Mouse (Mus musculus) erythroblast, embryonic 14.5 days (primary cell): Measurements from ENCODE around the gene Zfp827. TPM values are rescaled to one million over a fixed set of nuclear protein-coding genes. Genes with fewer than 3 reads are reported as not detected.

Source experiments
- H3K27me3 ChIP-seq: 2 replicates; pipeline ENCODE4 v1.6.1; 2012; ENCODE audit warnings: inconsistent platforms; ENCODE audit not compliant: control insufficient read depth
- H3K36me3 ChIP-seq: 2 replicates; pipeline ENCODE4 v1.6.1; 2012; ENCODE audit warnings: mild to moderate bottlenecking, inconsistent platforms; ENCODE audit not compliant: control insufficient read depth
- H3K4me1 ChIP-seq: 2 replicates; pipeline ENCODE4 v1.6.1; 2012; ENCODE audit warnings: inconsistent platforms; ENCODE audit not compliant: control insufficient read depth
- H3K4me3 ChIP-seq: replicated peaks from 2 replicates; pipeline ENCODE3; 2012; ENCODE audit warnings: moderate library complexity, mild to moderate bottlenecking, inconsistent platforms
- H3K9me3 ChIP-seq: 2 replicates; pipeline ENCODE4 v1.6.1; 2012; ENCODE audit warnings: low read length, inconsistent platforms, mixed read lengths; ENCODE audit not compliant: control insufficient read depth
- GATA1 ChIP-seq: IDR thresholded peaks from 2 replicates; pipeline ENCODE4 v1.6.1; 2012; ENCODE audit warnings: low read length, inconsistent platforms, mixed read lengths
- TAL1 ChIP-seq: IDR thresholded peaks from 3 replicates; pipeline ENCODE4 v1.6.1; 2012; ENCODE audit warnings: low read length, inconsistent platforms, mixed read lengths
- polyA plus RNA-seq: library from polyadenylated mRNA; stranded (reverse); fragments of >175 nt; gene quantifications from 2 replicates; pipeline ENCODE4 v1.2.3, GENCODE M21; 2012

The Zfp827 gene
- polyA plus RNA-seq, 1 experiment = 0.03 TPM

GRCm38 (mm10) chr8:79155556-79156161 lies 127.4 kb downstream of the Zfp827 start:
- Histone ChIP-seq H3K4me3 (no peak overlapping the region), H3K36me3 (no peaks in the 10 kb centered on the region), H3K27me3 (no peaks in the 10 kb centered on the region), H3K4me1 (no peaks in the 10 kb centered on the region), H3K9me3 (no peaks in the 10 kb centered on the region)
- no peak for TF ChIP-seq GATA1
- TF ChIP-seq TAL1 = no peak

- no peaks in the 10 kb centered on the region for H3K27me3 ChIP-seq
- no peaks in the 10 kb centered on the region for H3K36me3 ChIP-seq
- no peak overlapping the region for H3K4me3 ChIP-seq
- TF ChIP-seq TAL1 (no peak), GATA1 (no peak)
- no peaks in the 10 kb centered on the region for H3K4me1 ChIP-seq
- H3K9me3 ChIP-seq = no peaks in the 10 kb centered on the region
Observed at GRCm38 (mm10) chr8:79157366-79157765, 129.1 kb downstream of the Zfp827 start.

GRCm38 (mm10) chr8:79158357-79158756 lies 130.1 kb downstream of the Zfp827 start:
- no peak overlapping the region for H3K4me3 ChIP-seq
- no peaks in the 10 kb centered on the region for H3K4me1 ChIP-seq
- no peaks in the 10 kb centered on the region for H3K27me3 ChIP-seq
- no peaks in the 10 kb centered on the region for H3K36me3 ChIP-seq
- H3K9me3 ChIP-seq = no peaks in the 10 kb centered on the region
- no peak for TF ChIP-seq TAL1
- TF ChIP-seq GATA1 = no peak

GRCm38 (mm10) chr8:79159397-79159796 lies 131.2 kb downstream of the Zfp827 start:
- Histone ChIP-seq H3K36me3 (no peaks in the 10 kb centered on the region), H3K9me3 (no peaks in the 10 kb centered on the region), H3K27me3 (no peaks in the 10 kb centered on the region), H3K4me3 (no peak overlapping the region), H3K4me1 (no peaks in the 10 kb centered on the region)
- no peak for TF ChIP-seq GATA1
- TF ChIP-seq TAL1 = no peak

- Histone ChIP-seq H3K36me3 (no peaks in the 10 kb centered on the region), H3K4me1 (no peaks in the 10 kb centered on the region), H3K27me3 (no peaks in the 10 kb centered on the region), H3K4me3 (no peak overlapping the region), H3K9me3 (no peaks in the 10 kb centered on the region)
- TF ChIP-seq TAL1 (no peak), GATA1 (no peak)
Observed at GRCm38 (mm10) chr8:79160302-79160701, 132.1 kb downstream of the Zfp827 start.

GRCm38 (mm10) chr8:79161172-79161778 lies 133.0 kb downstream of the Zfp827 start:
- Histone ChIP-seq H3K36me3 (no peaks in the 10 kb centered on the region; the same call in 1 of the 2 replicates), H3K9me3 (no peaks in the 10 kb centered on the region), H3K4me1 (no peaks in the 10 kb centered on the region), H3K4me3 (no peak overlapping the region), H3K27me3 (no peaks in the 10 kb centered on the region)
- no peak for TF ChIP-seq GATA1
- no peak for TF ChIP-seq TAL1

- no peaks in the 10 kb centered on the region for H3K4me1 ChIP-seq
- TF ChIP-seq TAL1 (no peak), GATA1 (no peak)
- H3K27me3 ChIP-seq = no peaks in the 10 kb centered on the region
- H3K9me3 ChIP-seq = no peaks in the 10 kb centered on the region
- H3K4me3 ChIP-seq = no peak overlapping the region
- no peaks in the 10 kb centered on the region; the same call in 1 of the 2 replicates for H3K36me3 ChIP-seq
Observed at GRCm38 (mm10) chr8:79162533-79163308, 134.5 kb downstream of the Zfp827 start.

- no peaks in the 10 kb centered on the region; the same call in 1 of the 2 replicates for H3K36me3 ChIP-seq
- H3K27me3 ChIP-seq = no peaks in the 10 kb centered on the region
- no peak overlapping the region for H3K4me3 ChIP-seq
- no peak for TF ChIP-seq GATA1
- TF ChIP-seq TAL1 = no peak
- no peaks in the 10 kb centered on the region for H3K9me3 ChIP-seq
- H3K4me1 ChIP-seq = no peaks in the 10 kb centered on the region
Observed at GRCm38 (mm10) chr8:79164336-79164735, 136.1 kb downstream of the Zfp827 start.

GRCm38 (mm10) chr8:79165276-79165675 lies 137.0 kb downstream of the Zfp827 start:
- no peaks in the 10 kb centered on the region for H3K9me3 ChIP-seq
- TF ChIP-seq GATA1 (no peak), TAL1 (no peak)
- H3K4me3 ChIP-seq = no peak overlapping the region
- H3K4me1 ChIP-seq = no peaks in the 10 kb centered on the region
- no peaks in the 10 kb centered on the region; the same call in 1 of the 2 replicates for H3K36me3 ChIP-seq
- no peaks in the 10 kb centered on the region for H3K27me3 ChIP-seq
